Mouse (Mus musculus) olfactory bulb, adult 2 months (tissue): Measurements from ENCODE around the gene Rpl26. TPM values are rescaled to one million over a fixed set of nuclear protein-coding genes. Genes with fewer than 3 reads are reported as not detected.

Experiments used
- H3K27ac ChIP-seq: fragments of 200-500 bp; 2 replicates; pipeline ENCODE4 v1.5.1; 2012; ENCODE audit warnings: low read depth, low read length; ENCODE audit not compliant: insufficient read depth
- H3K4me1 ChIP-seq: fragments of 200-500 bp; 2 replicates; pipeline ENCODE4 v1.6.1; 2012; ENCODE audit warnings: low read length; ENCODE audit not compliant: control insufficient read depth, insufficient read depth
- H3K4me3 ChIP-seq: fragments of 200-500 bp; 2 replicates; pipeline ENCODE4 v1.5.1; 2012; ENCODE audit warnings: mild to moderate bottlenecking, low read depth, low read length, moderate library complexity; ENCODE audit not compliant: insufficient read depth
- CTCF ChIP-seq: fragments of 200-500 bp; IDR thresholded peaks from 2 replicates; pipeline ENCODE4 v1.5.1; 2012; ENCODE audit warnings: low read depth, mild to moderate bottlenecking, low read length, moderate library complexity; ENCODE audit not compliant: insufficient read depth
- POLR2A ChIP-seq: fragments of 200-500 bp; IDR thresholded peaks from 2 replicates; pipeline ENCODE4 v1.6.1; 2012; ENCODE audit warnings: mild to moderate bottlenecking, low read depth, low read length, moderate library complexity; ENCODE audit not compliant: insufficient read depth
- WGBS: fragments of 180-500 bp; shearing (Covaris S2); methylation state at CpG from one replicate; pipeline ENCODE4 v1.1.7; 2018; 5-methylcytosine and 5-hydroxymethylcytosine counted together
- polyA plus RNA-seq: library from polyadenylated mRNA; stranded (reverse); fragments of >200 nt; gene quantifications from 2 replicates; pipeline ENCODE4 v1.2.4, GENCODE M21; 2012; ENCODE audit warnings: low replicate concordance; ENCODE audit not compliant: missing spikeins, insufficient read depth, insufficient read length

The Rpl26 gene
- polyA plus RNA-seq, 1 experiment: 1,027 TPM

GRCm38 (mm10) chr11:68946806-68947440, 45.5 kb downstream of the Rpl26 start:
- peaks cover 9% of the 10 kb centered on the region for H3K4me1 ChIP-seq
- 0 out of 2 replicates have a peak overlapping the region, but pooled peaks have one; percentile 21 for H3K27ac ChIP-seq
- peak overlapping the region; percentile 36 for H3K4me3 ChIP-seq
- TF ChIP-seq POLR2A (no peak), CTCF (no peak)
- WGBS: 11% methylated on average over 16 of the region's 16 CpGs

- peaks cover 9% of the 10 kb centered on the region for H3K4me1 ChIP-seq
- no peak overlapping the region for H3K27ac ChIP-seq
- no peak for TF ChIP-seq POLR2A
- TF ChIP-seq CTCF: no peak
- H3K4me3 ChIP-seq: peak overlapping the region; percentile 6
- WGBS: 7% methylated on average over 12 of the region's 12 CpGs
Measured at GRCm38 (mm10) chr11:68947542-68947993, 46.2 kb downstream of the Rpl26 start.

- WGBS: 52% methylated on average over 13 of the region's 13 CpGs
- no peak overlapping the region for H3K27ac ChIP-seq
- H3K4me3 ChIP-seq: no peak overlapping the region
- peaks cover 14% of the 10 kb centered on the region; the same call in 1 of the 2 replicates for H3K4me1 ChIP-seq
- TF ChIP-seq CTCF: no peak
- no peak for TF ChIP-seq POLR2A
Measured at GRCm38 (mm10) chr11:68953903-68954302, 52.5 kb downstream of the Rpl26 start.

- Histone ChIP-seq H3K27ac (no peak overlapping the region), H3K4me3 (peak overlapping the region; percentile 34), H3K4me1 (peaks cover 14% of the 10 kb centered on the region; the same call in 1 of the 2 replicates)
- WGBS: 6% methylated on average over 17 of the region's 17 CpGs
- no peak for TF ChIP-seq POLR2A
- no peak for TF ChIP-seq CTCF
Measured at GRCm38 (mm10) chr11:68954408-68954807, 53.0 kb downstream of the Rpl26 start.

- Histone ChIP-seq H3K4me1 (peaks cover 14% of the 10 kb centered on the region; the same call in 1 of the 2 replicates), H3K4me3 (no peak overlapping the region), H3K27ac (no peak overlapping the region)
- 55% methylated on average over 5 of the region's 5 CpGs for WGBS
- TF ChIP-seq POLR2A (no peak), CTCF (no peak)
Measured at GRCm38 (mm10) chr11:68955473-68955872, 54.1 kb downstream of the Rpl26 start.

- TF ChIP-seq CTCF (no peak), POLR2A (no peak)
Measured at GRCm38 (mm10) chr11:68956107-68956506, 54.7 kb downstream of the Rpl26 start.

More at GRCm38 (mm10) chr11:68956107-68956506, 54.7 kb downstream of the Rpl26 start:
- H3K27ac ChIP-seq: no peak overlapping the region
- WGBS: 35% methylated on average over 3 of the region's 3 CpGs
- H3K4me1 ChIP-seq: peaks cover 14% of the 10 kb centered on the region; the same call in 1 of the 2 replicates
- no peak overlapping the region for H3K4me3 ChIP-seq

Other genes starting within 250 kb of the Rpl26 start
- not detected in 2 replicates for gene Myh10, start 210.0 kb upstream of the Rpl26 start, polyA plus RNA-seq
- not detected in 2 replicates for gene Ndel1, start 29.7 kb upstream of the Rpl26 start, polyA plus RNA-seq
- not detected in 2 replicates for gene Rnf222, start 13.0 kb upstream of the Rpl26 start, polyA plus RNA-seq
- gene Odf4, start 25.5 kb downstream of the Rpl26 start, polyA plus RNA-seq: not detected in 2 replicates
- gene Arhgef15, start 55.9 kb downstream of the Rpl26 start, polyA plus RNA-seq: not detected in 2 replicates
- not detected in 2 replicates for gene Slc25a35, start 66.5 kb downstream of the Rpl26 start, polyA plus RNA-seq
- not detected in 2 replicates for gene Rangrf, start 73.6 kb downstream of the Rpl26 start, polyA plus RNA-seq
- gene Pfas, start 106.9 kb downstream of the Rpl26 start, polyA plus RNA-seq: not detected in 2 replicates
- not detected in 2 replicates for gene Ctc1, start 114.3 kb downstream of the Rpl26 start, polyA plus RNA-seq
- gene Aurkb, start 144.1 kb downstream of the Rpl26 start, polyA plus RNA-seq: not detected in 2 replicates
- gene Borcs6, start 158.1 kb downstream of the Rpl26 start, polyA plus RNA-seq: not detected in 2 replicates
- not detected in 2 replicates for gene Tmem107, start 169.2 kb downstream of the Rpl26 start, polyA plus RNA-seq
- gene Vamp2, start 186.9 kb downstream of the Rpl26 start, polyA plus RNA-seq: 348 and 768 TPM in 2 replicates
- gene Per1, start 193.6 kb downstream of the Rpl26 start, polyA plus RNA-seq: not detected in 2 replicates
- not detected in 2 replicates for gene Hes7, start 218.8 kb downstream of the Rpl26 start, polyA plus RNA-seq
- gene 9130213A22Rik, start 221.0 kb downstream of the Rpl26 start, polyA plus RNA-seq: not detected in 2 replicates
- not detected in 2 replicates for gene Aloxe3, start 224.3 kb downstream of the Rpl26 start, polyA plus RNA-seq